Mouse (Mus musculus): Measurements from ENCODE around the gene Ghdc.

GRCm38 (mm10) chr11:100741348-100741747 is 29.4 kb downstream of the Ghdc start:
- TF ChIP-seq CTCF (IDR thresholded peaks at IDR 0.05) (no peak), EP300 (IDR thresholded peaks at IDR 0.05) (no peak)

Data from lung, postnatal 0 days (tissue).